Mouse (Mus musculus) thymus, postnatal 0 days (tissue): Measurements from ENCODE around the gene March6. TPM values are rescaled to one million over a fixed set of nuclear protein-coding genes. Genes with fewer than 3 reads are reported as not detected.

Experiments
- DNase-seq: peaks from one replicate; pipeline ENCODE4 v3.0.0-alpha.2; 2015; ENCODE audit warnings: low spot score
- polyA plus RNA-seq: library from polyadenylated mRNA; unstranded; fragments of >200 nt; fragmentation: Nextera tagmentation; extraction: Ambion mirVana; gene quantifications from 2 replicates; pipeline ENCODE4 v1.2.1, GENCODE M21; 2015

The March6 gene
- 19.6 and 20.7 TPM in 2 replicates for polyA plus RNA-seq

- DNase-seq = peak; percentile 94
These were observed at the start of gene March6 for GRCm38 (mm10) chr15:31530659-31531445. Gene March6, minus strand, starts transcription at chr15:31531053.

GRCm38 (mm10) chr15:31576076-31576475 lies 45.2 kb upstream of the March6 start:
- no peak for DNase-seq

- DNase-seq = no peak
These were observed 42.8 kb upstream of the March6 start for GRCm38 (mm10) chr15:31573692-31574091.

GRCm38 (mm10) chr15:31573287-31573686 lies 42.4 kb upstream of the March6 start:
- DNase-seq = no peak

- no peak for DNase-seq
These were observed 41.3 kb upstream of the March6 start for GRCm38 (mm10) chr15:31571906-31572722.

GRCm38 (mm10) chr15:31570959-31571358 lies 40.1 kb upstream of the March6 start:
- no peak for DNase-seq

- DNase-seq = no peak
These were observed 38.6 kb upstream of the March6 start for GRCm38 (mm10) chr15:31569325-31570022.

GRCm38 (mm10) chr15:31568581-31568996 lies 37.7 kb upstream of the March6 start:
- DNase-seq = no peak

GRCm38 (mm10) chr15:31567431-31567830 lies 36.6 kb upstream of the March6 start:
- DNase-seq = no peak

- no peak for DNase-seq
These were observed 34.9 kb upstream of the March6 start for GRCm38 (mm10) chr15:31565786-31566185.

GRCm38 (mm10) chr15:31565184-31565583 lies 34.3 kb upstream of the March6 start, which contains the start of gene Cmbl:
Gene Cmbl, plus strand, starts transcription at chr15:31565389.
- no peak for DNase-seq

- no peak for DNase-seq
These were observed 33.0 kb upstream of the March6 start for GRCm38 (mm10) chr15:31563577-31564546.

GRCm38 (mm10) chr15:31562847-31563246 lies 32.0 kb upstream of the March6 start:
- DNase-seq = no peak

GRCm38 (mm10) chr15:31561976-31562375 lies 31.1 kb upstream of the March6 start:
- DNase-seq = no peak

GRCm38 (mm10) chr15:31561390-31561789 lies 30.5 kb upstream of the March6 start:
- no peak for DNase-seq

- DNase-seq = no peak
These were observed 24.0 kb upstream of the March6 start for GRCm38 (mm10) chr15:31554855-31555254.

- DNase-seq = no peak
These were observed 19.5 kb upstream of the March6 start for GRCm38 (mm10) chr15:31550381-31550780.

- DNase-seq = no peak
These were observed 16.6 kb upstream of the March6 start for GRCm38 (mm10) chr15:31547421-31547820.

- no peak for DNase-seq
These were observed 15.4 kb upstream of the March6 start for GRCm38 (mm10) chr15:31546291-31546690.

- DNase-seq = no peak
These were observed 14.2 kb upstream of the March6 start for GRCm38 (mm10) chr15:31545058-31545457.
